Mouse (Mus musculus): ENCODE results near the gene Nfil3. TPM values are rescaled to one million over a fixed set of nuclear protein-coding genes. Genes with fewer than 3 reads are reported as not detected.

The Nfil3 gene
- total RNA-seq (2021), result 10 to 100 TPM; 73.2 to 88.2 TPM
- long read RNA-seq, experiment 1, transcript Nfil3-201 (2 exons, 2,026 nt), result major isoform, 67 of 122 reads
- long read RNA-seq, experiment 1, partial matches to known transcripts, result 0 of 122 reads
- long read RNA-seq, experiment 1, other reads (novel, unspliced or antisense), result 55 of 122 reads
- long read RNA-seq, experiment 2, transcript Nfil3-201 (2 exons, 2,026 nt), result major isoform, 35 of 41 reads
- long read RNA-seq, experiment 2, partial matches to known transcripts, result 0 of 41 reads
- long read RNA-seq, experiment 2, other reads (novel, unspliced or antisense), result 6 of 41 reads

DNA sequence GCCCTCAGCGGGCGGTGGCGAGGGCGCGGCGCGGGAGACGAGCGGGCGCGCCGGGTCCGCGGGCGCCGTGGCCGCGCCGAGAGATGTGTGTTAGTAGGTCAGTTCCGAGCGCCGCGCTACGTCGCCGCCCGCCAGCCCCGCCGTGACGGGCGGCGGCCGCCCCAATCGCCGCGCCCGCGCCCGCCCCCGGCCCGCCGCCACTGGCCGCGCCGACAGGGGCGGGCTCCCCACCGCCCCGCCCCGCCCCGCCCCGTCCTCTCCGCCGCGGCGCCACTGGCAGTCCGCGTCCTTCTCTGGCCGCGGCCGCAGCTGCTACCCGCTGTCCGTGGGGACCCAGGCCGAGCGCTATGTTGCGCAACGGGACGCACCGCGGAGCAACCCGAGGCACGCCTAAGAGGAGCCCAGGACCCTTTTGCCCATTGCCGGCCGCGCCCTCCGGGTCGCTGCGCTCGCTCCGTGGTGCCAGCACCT, at the start of gene Nfil3:
Gene Nfil3, minus strand, starts transcription at position 123 of the 471 bp plus-strand sequence.
- DNase-seq (ENCODE audit: low spot score), result peak; percentile 90

DNA sequence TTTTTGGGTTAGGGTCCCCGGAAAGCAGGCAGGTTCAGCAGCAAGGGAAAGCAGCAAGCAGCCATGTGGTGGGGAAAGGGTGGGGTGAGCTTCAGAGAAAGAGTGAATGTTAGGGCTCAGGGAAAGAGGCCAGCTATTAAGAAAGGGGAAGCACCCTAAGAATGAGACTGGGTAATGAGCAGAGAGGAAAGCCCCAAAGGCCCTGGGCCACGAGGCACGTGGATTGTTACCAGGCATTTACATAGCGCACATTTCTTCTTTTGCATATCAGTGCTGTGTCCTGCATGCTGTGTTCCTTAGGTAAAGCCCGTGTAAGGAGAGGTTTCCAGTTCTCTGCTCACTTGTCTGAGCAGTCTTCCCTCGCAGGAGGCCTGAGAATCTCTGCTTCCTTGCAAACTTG, 43.4 kb upstream of the Nfil3 start:
- no peak for DNase-seq (ENCODE audit: low spot score)

DNA sequence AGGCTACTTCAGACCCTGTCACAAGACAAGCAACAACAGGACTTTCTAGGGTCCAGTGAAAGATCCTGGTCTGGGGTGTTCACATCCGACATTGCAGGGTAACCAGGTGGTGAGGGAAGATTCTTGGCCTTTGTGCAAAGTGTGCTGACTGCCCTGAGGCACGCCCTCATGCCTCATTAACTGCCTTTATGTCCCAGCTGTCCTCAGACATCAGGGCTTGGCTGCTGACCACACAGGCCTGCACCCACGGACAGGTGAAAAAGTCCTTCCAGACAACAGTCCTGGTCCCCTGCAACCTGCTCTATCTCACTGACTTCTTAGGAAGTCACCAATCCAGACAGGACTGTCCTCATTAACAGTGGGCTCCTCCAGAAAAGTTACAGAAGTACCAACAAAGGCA, 39.4 kb upstream of the Nfil3 start:
- DNase-seq (ENCODE audit: low spot score), result no peak

DNA sequence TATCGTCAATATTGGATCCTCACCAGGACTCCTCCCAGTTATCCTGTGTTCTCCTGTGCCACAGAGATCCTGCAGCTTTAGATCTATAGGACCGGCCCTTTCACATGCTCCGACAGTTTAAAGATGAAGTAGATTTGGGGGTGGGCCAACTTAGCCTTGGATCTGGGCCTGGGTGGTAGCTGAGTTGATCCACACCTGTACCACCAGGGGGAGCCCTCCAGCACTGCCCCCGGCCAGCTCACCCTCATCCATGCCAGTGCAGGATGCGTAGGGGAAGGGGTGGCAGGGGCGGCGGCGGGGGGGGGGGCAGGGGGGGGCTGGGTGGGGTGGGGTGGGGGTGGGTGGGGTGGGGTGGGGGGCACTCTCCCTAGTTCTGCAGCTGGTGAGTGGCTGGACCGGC, 38.7 kb upstream of the Nfil3 start:
- peak; percentile 13 for DNase-seq (ENCODE audit: low spot score)

DNA sequence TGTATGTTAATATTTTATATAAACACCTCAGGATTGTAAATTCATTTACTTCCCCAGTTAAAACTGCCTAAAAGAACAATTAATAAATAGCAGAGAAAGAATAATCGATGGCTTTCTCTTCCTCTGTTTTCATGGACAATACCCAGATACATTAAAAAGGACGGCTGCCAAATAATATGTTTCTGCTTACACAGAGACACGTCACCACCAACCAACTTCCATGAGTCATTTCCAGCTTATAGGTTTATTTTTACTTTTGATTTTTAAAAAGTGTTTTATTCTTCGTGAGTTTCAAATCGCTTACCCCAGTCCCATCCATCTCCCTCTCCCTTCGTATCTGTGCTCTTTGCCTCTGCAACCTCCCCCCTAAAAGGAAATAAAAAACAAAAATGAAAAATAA, 38.1 kb upstream of the Nfil3 start:
- DNase-seq (ENCODE audit: low spot score), result no peak

DNA sequence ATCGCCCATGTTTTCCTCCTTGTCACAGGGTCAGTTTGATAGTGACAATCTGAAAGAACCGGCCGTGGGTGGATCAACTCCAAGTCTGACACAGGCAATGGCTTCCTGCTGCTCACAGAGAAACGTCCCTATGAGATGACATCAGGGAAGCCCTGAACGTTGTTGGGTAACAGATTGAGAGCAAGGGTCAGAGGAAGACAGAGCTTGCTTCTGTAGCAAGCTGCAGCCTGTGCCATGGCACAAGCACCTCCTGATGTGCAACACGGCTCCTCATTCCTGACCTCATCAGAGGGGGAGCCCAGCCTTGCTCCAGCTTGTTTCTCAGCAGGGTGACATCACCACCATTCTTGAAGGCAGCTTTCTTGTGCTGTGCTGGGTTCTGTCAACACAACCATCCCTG, 37.1 kb upstream of the Nfil3 start:
- no peak for DNase-seq (ENCODE audit: low spot score)

DNA sequence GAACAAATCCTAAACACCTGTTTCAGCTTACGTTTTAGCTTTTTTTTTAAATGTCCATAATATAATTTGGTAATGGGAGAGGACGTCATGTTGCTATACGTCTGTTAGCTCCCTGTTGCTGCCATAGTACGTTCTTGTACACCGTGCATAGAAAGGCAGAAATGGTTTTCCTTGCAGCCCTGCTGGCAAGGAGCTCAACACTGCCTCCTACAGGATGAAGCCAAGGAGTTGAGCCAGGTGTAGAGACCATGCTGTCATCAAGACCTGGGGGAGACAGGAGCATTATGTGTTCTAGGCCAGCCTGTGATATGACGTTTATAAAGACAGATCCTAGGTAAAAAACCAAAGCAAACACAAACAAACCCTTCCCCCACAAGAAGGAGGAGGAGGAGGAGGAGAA, 36.2 kb upstream of the Nfil3 start:
- DNase-seq (ENCODE audit: low spot score), result no peak

DNA sequence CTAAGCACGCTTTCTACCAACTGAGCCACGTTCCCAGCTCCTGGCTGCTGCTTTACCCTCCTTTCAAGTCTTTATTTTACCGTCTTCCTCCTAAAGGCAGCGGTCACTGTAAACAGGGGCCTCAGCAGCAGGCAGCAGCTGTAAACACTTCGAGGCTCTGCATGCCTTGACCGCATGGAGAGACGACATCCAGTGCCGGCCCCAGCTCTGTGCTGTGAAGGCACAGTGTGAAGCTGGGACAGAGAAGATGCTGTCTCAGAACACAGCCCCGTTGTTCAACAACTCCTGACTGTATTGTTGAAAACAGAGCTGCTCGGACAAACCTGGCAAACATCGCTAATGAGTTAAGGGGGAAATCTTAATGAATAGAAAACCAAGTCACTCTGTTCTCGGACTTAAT, 30.6 kb upstream of the Nfil3 start:
- DNase-seq (ENCODE audit: low spot score), result no peak

DNA sequence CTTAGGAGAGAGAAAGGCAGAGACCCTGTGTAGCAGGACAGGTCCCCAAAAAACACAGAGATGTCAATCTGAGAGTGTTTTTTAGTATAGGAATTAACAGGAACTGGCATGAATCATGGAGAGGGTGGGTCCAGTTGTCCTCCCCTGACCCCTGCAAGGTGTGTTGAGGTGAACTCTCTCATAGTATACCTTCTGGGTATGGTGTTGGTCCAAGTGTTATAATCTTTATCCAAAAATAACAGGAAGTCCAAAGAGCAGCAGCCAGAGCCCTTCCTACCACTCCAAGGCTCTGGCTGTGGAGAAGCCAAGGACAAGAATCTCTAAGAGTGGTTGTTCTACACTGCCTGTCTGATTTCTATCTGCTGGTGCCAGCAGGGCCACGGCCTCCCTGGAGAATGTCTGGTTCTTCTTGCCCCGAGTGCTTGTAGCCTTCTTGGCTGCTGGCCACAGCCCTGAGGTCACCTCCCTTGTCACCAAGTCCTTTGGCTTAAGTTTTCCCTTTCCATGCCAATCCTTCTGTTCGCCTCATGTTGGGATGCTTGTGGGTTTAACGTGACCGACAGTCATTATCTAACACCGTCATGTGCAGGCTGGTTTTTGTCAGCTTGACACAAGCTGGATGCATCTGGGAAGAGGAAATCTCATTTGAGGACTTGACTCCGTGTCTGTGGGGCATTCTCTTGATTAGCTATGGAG, 27.8 kb upstream of the Nfil3 start:
- peak; percentile 65 for DNase-seq (ENCODE audit: low spot score)

DNA sequence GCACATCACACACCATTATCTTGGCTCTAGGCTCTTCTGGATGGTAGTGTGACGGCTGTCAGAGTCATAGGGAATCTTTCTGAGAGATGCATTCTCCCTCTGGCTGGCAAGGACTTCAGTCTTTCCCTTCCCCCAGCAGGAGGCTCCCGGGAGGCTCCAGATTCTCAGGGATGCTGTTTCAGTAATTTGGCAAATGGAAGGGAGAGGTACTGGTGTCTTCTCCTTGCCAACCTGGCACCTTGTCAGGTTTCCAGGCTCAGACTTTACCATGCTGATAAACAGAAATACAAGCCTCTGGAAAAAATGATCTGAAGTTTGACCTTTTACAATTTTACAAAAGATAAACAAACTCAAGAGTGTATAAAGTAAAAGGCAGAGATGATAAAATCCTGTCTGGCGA, 26.9 kb upstream of the Nfil3 start:
- DNase-seq (ENCODE audit: low spot score), result peak; percentile 39

DNA sequence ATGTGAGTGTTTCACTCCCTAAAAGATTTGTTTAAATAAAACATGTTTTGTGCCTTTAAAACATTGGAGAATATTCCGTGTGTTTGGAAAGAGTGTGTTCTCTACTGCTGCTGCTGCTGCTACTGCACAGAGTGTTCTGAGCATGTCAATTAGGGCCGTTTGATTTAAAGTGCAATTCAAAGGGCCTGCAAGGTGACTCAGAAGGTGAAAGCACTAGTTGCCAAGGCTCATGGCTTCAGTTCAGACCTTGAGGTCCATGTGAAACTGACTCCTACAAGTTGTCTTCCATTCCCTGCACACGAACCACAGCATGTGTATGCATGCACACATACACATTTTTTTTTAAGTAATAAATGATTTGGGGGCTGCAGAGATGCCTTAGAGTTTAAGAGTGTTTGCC, 22.4 kb upstream of the Nfil3 start:
- DNase-seq (ENCODE audit: low spot score), result peak; percentile 30

DNA sequence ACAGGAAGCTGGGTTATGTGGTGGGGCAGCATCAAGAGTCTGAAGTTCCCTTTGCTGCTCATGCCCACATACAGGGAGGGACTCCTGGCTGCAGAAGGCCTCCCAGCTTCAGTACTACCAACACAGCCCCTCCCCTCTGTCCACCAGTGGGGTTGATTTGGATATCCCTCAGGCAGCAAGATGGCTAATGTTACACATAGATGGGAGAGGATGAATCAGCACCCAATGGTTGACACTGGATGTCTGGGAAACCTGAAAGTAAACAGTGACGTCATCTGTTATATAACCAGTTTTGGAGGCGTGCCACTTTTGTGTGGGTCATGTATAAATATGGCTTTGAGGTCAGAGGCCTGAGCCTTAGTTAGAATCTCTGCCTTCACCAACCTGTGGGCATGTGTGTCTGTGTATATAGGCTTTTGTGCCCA, 20.6 kb upstream of the Nfil3 start:
- no peak for DNase-seq (ENCODE audit: low spot score)

DNA sequence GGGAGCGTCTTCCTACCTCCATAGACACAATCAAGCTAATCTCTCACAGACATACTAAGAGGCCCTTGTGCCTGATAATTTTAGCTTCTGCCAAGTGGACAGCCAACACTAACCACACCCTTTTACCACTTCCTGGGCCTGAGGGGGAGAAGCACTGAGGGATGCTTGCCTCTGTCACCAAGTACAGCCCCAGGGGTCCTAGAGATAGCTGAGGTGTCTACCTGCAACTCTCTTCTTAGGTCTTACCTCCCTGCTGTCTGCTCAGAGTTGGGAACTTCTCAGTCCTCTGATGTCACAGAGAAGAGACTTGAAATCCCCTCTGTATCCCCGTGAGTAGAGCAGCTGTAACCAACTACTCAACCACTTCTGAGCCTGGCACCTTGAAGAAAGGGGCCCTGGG, 19.6 kb upstream of the Nfil3 start:
- DNase-seq (ENCODE audit: low spot score), result no peak

DNA sequence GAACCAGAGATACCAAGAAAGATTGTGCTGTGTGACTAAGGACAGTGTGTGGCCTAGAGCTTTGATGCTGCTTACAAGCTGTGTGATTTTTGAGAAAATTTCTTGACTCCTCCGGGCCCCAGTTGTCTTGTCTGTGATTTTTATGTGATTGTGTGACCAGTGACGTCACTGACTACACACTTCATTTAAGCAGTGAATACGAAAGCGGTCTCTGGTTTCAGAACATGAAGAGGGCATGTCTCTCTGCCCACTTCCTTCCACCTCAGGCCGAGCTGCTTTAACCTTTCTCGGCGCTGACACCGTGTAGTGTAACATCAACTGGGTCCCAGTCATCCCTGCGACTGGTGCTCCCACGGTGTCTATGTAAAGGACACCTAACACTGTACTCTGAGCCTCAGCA, 17.7 kb upstream of the Nfil3 start:
- no peak for DNase-seq (ENCODE audit: low spot score)

DNA sequence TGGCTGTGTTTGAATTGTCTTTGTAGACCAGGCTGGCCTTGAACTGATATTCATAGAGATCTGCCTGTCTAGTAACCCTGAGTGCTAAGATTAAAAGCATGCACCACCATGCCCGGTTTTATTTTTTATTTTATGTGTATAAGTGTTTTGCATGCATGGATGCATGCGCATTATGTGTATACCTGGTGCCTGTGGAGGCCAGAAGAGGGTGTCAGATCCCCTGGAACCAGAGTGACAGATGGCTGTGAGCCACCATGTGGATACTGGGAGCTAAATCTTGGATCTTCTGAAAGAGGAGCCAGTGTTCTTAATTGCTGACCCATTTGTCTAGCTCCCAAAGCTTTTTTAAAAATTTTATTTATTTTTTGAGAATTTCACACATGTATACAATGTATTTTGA, 16.9 kb upstream of the Nfil3 start:
- no peak for DNase-seq (ENCODE audit: low spot score)

DNA sequence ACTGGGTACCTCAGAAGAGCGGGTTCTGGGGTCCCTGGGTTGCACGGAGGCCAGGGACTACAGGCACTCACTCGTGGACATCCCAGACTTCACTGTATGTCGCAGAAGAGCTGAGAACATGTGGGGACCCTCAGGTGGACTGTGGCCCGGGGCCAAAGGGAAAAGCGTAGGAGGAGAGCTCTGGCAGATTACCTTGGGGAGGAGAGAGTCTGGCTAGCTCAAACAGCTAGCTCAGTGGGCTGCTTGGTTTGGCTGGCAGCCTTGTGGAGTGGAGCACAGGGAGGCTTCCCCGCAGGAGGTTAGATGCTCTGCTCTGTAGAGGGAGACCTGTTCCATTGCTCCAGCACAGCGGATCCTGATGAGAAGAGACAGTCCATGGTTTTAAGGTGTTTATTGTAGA, 15.3 kb upstream of the Nfil3 start:
- no peak for DNase-seq (ENCODE audit: low spot score)

DNA sequence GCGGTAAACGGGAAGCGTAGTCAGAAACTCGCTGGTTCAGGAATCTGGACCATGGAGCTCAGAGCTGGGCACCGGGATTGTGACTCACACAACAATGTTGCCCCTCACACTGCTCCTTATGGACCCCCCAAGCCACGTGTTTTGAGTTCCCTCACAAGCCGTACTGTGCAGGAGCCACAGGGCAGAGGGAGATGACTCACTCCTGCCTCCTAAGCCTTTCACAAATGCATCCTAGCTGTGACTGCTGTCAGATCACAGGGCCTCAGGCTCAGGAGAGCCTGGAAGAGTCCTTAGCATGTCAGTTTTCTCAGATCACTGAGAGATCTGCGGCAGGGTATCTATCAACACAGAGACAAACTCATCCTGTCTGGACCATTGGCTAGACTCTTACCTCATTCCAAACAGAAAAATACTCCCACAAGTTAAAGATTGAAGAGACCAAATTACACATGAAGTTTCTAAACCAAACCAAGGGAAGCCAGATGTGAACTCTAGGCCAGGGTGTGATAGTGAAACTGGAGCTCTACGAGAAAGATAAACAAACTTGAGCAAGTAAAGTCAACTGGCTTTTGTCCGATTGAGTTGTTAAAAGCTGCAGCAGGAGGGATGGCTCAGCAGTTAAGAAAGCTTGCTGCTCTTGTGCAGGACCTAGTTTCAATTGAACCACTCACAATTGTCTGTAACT, 13.5 kb upstream of the Nfil3 start:
- DNase-seq (ENCODE audit: low spot score), result no peak

DNA sequence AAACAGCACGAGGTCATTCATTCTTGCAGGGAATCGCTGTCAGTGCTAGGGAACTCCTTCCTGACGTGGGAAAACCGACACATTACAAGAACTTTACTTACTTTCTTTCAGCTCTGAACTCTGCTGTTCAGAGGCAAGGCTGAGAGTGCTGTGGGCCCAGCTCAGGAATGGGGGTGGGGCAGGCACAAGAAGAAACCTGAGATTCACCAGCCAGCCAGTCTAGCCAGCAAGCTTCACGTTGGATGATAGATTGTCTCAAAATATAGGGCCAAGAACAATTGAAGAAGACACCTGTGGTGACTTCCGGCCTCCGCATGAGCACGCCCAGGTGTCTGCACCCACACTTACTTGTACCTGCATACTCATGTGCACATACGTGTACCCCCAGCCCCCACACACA, 9.3 kb upstream of the Nfil3 start:
- no peak for DNase-seq (ENCODE audit: low spot score)

DNA sequence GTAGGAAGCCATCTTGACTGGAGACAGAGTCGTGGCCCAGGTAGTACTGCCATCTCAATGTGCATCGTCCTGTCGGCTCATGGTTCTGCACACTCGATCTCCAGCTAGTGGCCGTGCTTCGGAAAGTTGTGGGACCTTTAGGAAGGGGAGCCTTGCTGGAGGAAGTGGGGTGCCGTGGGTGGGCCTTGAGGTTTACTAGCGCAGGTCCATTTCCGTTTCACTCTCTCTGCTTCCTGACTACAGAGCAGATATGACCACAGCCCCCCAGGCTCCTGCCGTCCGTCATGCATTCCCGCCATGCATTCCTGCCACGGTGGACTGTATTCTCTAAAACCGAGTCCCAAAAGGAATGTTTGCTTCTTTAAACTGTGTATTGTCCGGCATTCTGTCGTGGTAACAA, 8.1 kb upstream of the Nfil3 start:
- DNase-seq (ENCODE audit: low spot score), result no peak

DNA sequence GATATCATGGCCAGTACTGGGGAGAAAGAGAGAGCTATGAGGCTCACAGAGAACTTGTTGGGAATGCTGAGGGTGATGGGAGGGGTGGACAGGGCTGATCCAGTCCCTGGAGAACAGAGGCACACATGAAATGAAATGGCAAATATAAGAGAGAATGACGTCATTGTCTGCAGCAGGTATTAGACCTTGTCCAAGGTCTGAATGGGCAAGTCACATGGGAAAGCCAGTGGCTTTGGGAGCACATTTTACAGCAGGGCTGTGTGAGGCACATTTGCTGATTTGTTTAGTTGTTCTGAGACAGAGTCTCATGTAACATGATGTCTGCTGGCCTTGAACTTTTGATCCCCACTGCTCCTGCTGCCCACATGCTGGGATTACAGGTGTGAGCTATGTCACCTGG, 7.0 kb upstream of the Nfil3 start:
- no peak for DNase-seq (ENCODE audit: low spot score)

DNA sequence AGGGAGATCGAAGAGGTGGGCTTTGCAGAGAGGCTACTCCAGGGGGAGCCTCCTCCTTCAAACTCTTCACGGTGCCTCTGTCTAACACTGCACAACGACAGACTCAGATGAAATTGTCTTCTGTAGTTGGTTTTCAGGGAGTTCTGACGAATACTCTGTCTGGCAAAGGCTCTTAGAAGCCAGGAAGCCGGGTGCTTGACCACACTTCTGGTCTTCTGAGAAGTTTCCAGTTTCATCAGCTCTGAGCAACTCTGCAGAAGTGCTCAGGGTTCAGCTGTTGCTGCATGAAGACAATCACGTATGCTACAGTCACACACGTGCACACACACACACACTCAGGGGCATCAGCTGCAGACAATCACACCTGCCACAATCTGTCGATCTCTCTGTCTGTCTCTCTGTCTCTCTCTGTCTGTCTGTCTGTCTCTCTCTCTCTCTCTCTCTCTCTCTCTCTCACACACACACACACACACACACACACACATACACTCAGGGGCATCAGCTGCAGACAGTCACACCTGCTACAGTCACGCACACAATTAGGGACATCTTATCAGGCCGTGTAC, 5.4 kb upstream of the Nfil3 start:
- DNase-seq (ENCODE audit: low spot score), result no peak

DNA sequence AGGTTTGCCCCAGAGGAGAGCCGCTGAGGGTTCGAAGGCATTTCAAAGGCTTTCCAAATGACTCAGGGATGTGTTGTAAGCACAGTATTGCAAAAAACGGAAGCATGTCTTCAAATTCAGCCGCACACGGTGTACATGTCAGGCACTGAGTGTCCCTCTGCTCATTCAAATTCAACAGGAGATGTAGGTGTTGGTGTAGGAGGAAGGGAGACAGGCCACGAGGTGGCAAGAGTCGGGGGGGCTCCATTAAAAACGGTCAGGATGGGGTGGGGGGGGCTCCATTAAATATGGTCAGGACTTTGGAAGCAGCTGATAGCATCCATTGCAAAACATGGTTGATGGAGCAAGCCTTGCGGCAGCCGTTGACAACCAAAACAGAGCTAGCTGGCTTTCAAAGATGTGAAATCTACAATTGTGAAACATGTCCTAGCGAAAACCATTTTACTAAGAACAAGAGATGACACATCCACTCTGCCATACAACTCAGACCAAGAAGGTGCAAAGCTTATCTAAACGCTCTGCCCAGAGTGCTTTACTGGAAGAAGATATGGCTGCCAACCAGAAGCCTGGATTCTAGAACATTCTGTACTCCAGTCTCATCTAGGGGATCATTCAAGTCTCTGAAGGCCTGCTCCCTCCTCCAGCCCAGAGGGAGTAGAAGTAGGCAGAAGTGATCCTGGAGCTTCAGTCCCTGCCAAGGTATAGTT, 4.8 kb upstream of the Nfil3 start:
- DNase-seq (ENCODE audit: low spot score), result no peak

Data from gastrocnemius, adult 18-20 months (tissue).